Mouse (Mus musculus) CH12.LX (cell line): ENCODE measurements around the gene Fn3k.

ENCODE experiments used
- CTCF ChIP-seq, 2 experiments: IDR thresholded peaks in 1 of 2; conservative IDR thresholded peaks in 1 of 2; 2 replicates each; pipeline ENCODE4 v1.5.1; 2011 to 2012; ENCODE audit warnings: low read depth in 2 of 2, low read length in 2 of 2, improper control_type of control experiment in 1 of 2, inconsistent platforms in 1 of 2, mild to moderate bottlenecking in 1 of 2, moderate library complexity in 1 of 2
- JUN ChIP-seq: IDR thresholded peaks from 2 replicates; pipeline ENCODE4 v1.6.1; 2011; ENCODE audit warnings: low read depth, mild to moderate bottlenecking, low read length, improper control_type of control experiment, moderate library complexity; ENCODE audit not compliant: insufficient read depth
- MAX ChIP-seq: IDR thresholded peaks from 2 replicates; pipeline ENCODE4 v1.6.1; 2011; ENCODE audit warnings: low read length, improper control_type of control experiment

DNA sequence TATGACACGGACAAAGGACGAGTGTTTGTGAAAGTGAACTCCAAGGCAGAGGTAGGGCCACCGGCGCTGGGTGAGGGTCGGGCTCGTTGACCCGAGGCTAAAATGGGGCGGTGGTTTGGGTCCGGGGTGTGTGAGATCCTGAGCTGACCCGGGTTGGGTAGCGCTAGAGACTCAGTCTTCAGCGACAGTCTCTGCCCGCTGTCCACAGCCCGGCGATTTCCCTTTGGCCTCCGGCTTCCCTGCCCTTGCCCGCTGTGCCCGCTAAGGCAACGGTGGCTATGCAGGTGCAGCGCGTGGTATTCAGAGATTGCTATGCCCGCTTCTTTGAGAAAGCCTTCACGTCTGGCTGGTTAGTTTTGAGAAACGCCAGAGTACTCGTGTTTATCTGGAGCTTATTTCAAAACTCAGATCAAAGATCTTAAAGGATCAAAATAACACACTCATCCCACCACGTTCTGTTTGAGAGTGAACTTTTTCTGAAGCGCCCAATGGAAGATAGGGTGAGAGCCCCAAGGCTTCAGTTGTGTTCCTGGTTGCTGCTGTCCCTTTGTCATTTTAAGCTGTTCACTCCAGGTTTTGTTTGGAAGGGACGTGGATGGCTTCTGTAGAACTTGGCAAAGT is 13.1 kb upstream of the Fn3k start:
- TF ChIP-seq MAX (peak; percentile 8; the same call in 1 of the 2 replicates), CTCF (conservative IDR thresholded peaks at IDR 0.05 in 1 of 2, IDR thresholded peaks at IDR 0.05 in 1 of 2; ENCODE audit: low read depth in 2 of 2, low read length in 2 of 2) (no peak), JUN (no peak)
